Mouse (Mus musculus) forebrain, postnatal 0 days (tissue): ENCODE results near the gene Olfr429. TPM values are rescaled to one million over a fixed set of nuclear protein-coding genes. Genes with fewer than 3 reads are reported as not detected.
"Not testable (repeated sequence)": the region's sequence is repeated elsewhere in the genome, so short reads cannot be mapped to it uniquely, and the experiment has no call there.

Source experiments
- ATAC-seq: fragments of 200-750 bp; cut with Nextera tagmentation; 2 replicates; pipeline ENCODE4 v1.8.0; 2017; ENCODE audit warnings: mild to moderate bottlenecking, moderate library complexity
- DNase-seq: peaks from one replicate; pipeline ENCODE4 v3.0.0-alpha.2; 2015
- H3K27ac ChIP-seq: fragments of 300-500 bp; sonication (generic); 2 replicates; pipeline ENCODE4 v1.5.1; 2014; ENCODE audit warnings: low read depth, mild to moderate bottlenecking, antibody characterized with exemption, low read length, moderate library complexity, mixed read lengths
- H3K27me3 ChIP-seq: fragments of 300-500 bp; sonication (generic); 2 replicates; pipeline ENCODE4 v1.6.1; 2014; ENCODE audit warnings: mild to moderate bottlenecking, low read length, mixed read lengths; ENCODE audit not compliant: insufficient read depth
- H3K36me3 ChIP-seq: fragments of 300-500 bp; sonication (generic); 2 replicates; pipeline ENCODE4 v1.6.1; 2014; ENCODE audit warnings: mild to moderate bottlenecking, moderate library complexity; ENCODE audit not compliant: insufficient read depth
- H3K4me1 ChIP-seq: fragments of 300-500 bp; sonication (generic); 2 replicates; pipeline ENCODE4 v1.6.1; 2014; ENCODE audit warnings: antibody characterized with exemption; ENCODE audit not compliant: insufficient read depth
- H3K4me2 ChIP-seq: fragments of 300-500 bp; sonication (generic); 2 replicates; pipeline ENCODE4 v1.6.1; 2014; ENCODE audit warnings: low read depth, mild to moderate bottlenecking, moderate library complexity
- H3K4me3 ChIP-seq: fragments of 300-500 bp; sonication (generic); 2 replicates; pipeline ENCODE4 v1.5.1; 2014; ENCODE audit warnings: low read depth, low read length, mixed read lengths
- H3K9ac ChIP-seq: fragments of 300-500 bp; sonication (generic); 2 replicates; pipeline ENCODE4 v1.6.1; 2014; ENCODE audit warnings: mild to moderate bottlenecking
- H3K9me3 ChIP-seq: fragments of 300-500 bp; sonication (generic); 2 replicates; pipeline ENCODE4 v1.6.1; 2016; ENCODE audit warnings: low read length
- CTCF ChIP-seq: sonication (generic); IDR thresholded peaks from 2 replicates; pipeline ENCODE4 v1.5.1; 2016; ENCODE audit warnings: antibody characterized with exemption, control low read depth, low read depth
- WGBS: fragments of 180-500 bp; shearing (Covaris S2); extraction: QIAGEN DNeasy Blood & Tissue Kit; methylation state at CpG from one replicate; pipeline ENCODE4 v1.1.7; 2014; 5-methylcytosine and 5-hydroxymethylcytosine counted together
- polyA plus RNA-seq: library from polyadenylated mRNA; unstranded; fragments of >200 nt; fragmentation: Nextera tagmentation; extraction: Ambion mirVana; gene quantifications from 2 replicates; pipeline ENCODE4 v1.2.1, GENCODE M21; 2015
- total RNA-seq: library from RNA; depleted of rRNA; stranded (reverse); fragments of >200 nt; gene quantifications from 2 replicates; pipeline ENCODE4 v1.2.3, GENCODE M21; 2014; rRNA removed

Olfr429 gene
- total RNA-seq (not detected in 2 replicates), polyA plus RNA-seq (not detected in 2 replicates)

- TF ChIP-seq CTCF = no peak
- 93% methylated on average over 2 of the region's 2 CpGs for WGBS
Measured at GRCm38 (mm10) chr1:174084031-174084430, at the start of gene Olfr429. Gene Olfr429 (plus strand): TSS chr1:174084331.

DNA sequence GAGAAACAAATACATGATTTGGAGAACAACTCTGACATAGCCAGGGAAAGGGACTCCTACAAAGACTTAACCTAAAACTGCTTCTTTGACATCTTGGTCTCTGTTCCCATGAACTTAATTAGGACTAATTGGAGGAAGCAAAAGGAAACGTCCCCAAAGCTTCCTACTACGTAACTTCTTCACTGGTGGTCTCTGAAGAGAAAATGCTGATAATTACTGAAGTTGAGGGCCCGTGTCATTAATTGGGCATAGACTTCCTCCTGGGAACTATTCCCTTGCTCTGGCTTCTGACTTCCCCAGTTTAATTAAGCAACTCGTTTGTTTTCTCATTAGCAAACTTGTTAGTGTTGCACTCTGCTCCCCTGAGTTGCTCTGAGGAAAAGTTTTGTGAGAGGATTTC is 48.3 kb upstream of the Olfr429 start:
- no peaks in the 10 kb centered on the region for H3K27me3 ChIP-seq
- no peak for TF ChIP-seq CTCF
- no peak overlapping the region for H3K4me2 ChIP-seq
- H3K9ac ChIP-seq = no peak overlapping the region
- H3K4me3 ChIP-seq = no peak overlapping the region
- no peaks in the 10 kb centered on the region for H3K9me3 ChIP-seq
- H3K36me3 ChIP-seq = no peaks in the 10 kb centered on the region
- H3K4me1 ChIP-seq = no peaks in the 10 kb centered on the region
- DNase-seq = no peak
- ATAC-seq = no peak
- 28% methylated on average over 4 of the region's 4 CpGs for WGBS
- no peak overlapping the region for H3K27ac ChIP-seq

More at GRCm38 (mm10) chr1:174084031-174084430, at the start of gene Olfr429:
- H3K9me3 ChIP-seq = no peaks in the 10 kb centered on the region
- DNase-seq (no peak), ATAC-seq (no peak)
- H3K9ac ChIP-seq = no peak within 1 kb of the TSS
- H3K4me2 ChIP-seq = no peak within 1 kb of the TSS
- H3K36me3 ChIP-seq = no peaks in the 10 kb centered on the region
- H3K4me3 ChIP-seq = no peak within 1 kb of the TSS
- H3K4me1 ChIP-seq = no peaks in the 10 kb centered on the region
- no peaks in the 10 kb centered on the region for H3K27me3 ChIP-seq
- no peak within 1 kb of the TSS for H3K27ac ChIP-seq

DNA sequence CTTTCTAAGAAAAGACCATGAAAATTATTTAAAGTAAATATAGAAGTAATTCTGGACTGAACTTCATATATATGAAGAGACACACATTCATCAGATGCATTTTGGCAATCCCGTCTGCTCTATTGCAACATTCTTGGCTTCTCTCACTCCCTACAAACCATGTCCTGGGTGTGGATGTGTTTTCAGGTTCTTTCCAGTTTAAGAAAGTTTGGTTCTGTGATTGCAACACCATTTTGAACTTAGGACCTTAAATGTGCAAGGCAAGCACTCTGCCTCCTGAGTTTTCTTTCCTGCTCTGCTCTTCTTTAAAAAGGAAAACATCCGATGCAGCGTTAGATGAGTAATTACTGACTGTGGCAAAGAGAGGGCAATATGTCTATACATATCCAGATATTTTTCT is 45.7 kb upstream of the Olfr429 start:
- ATAC-seq (no peak), DNase-seq (no peak)
- no peak for TF ChIP-seq CTCF
- 93% methylated on average over 3 of the region's 3 CpGs for WGBS
- Histone ChIP-seq H3K36me3 (no peaks in the 10 kb centered on the region), H3K4me3 (no peak overlapping the region), H3K27ac (no peak overlapping the region), H3K9me3 (no peaks in the 10 kb centered on the region), H3K4me1 (no peaks in the 10 kb centered on the region), H3K4me2 (no peak overlapping the region), H3K27me3 (no peaks in the 10 kb centered on the region), H3K9ac (no peak overlapping the region)

GRCm38 (mm10) chr1:174040523-174041177 is 43.5 kb upstream of the Olfr429 start, which contains the start of gene Olfr433:
Gene Olfr433 (plus strand): TSS chr1:174040705.
- Histone ChIP-seq H3K9ac (no peak within 1 kb of the TSS), H3K27me3 (no peaks in the 10 kb centered on the region), H3K27ac (no peak within 1 kb of the TSS), H3K9me3 (no peaks in the 10 kb centered on the region), H3K4me1 (no peaks in the 10 kb centered on the region), H3K4me3 (no peak within 1 kb of the TSS), H3K4me2 (no peak within 1 kb of the TSS), H3K36me3 (no peaks in the 10 kb centered on the region)
- TF ChIP-seq CTCF = no peak
- no peak for ATAC-seq
- WGBS = 90% methylated on average over 7 of the region's 7 CpGs
- no peak for DNase-seq

GRCm38 (mm10) chr1:174042091-174042884 is 41.8 kb upstream of the Olfr429 start:
- H3K9me3 ChIP-seq, DNase-seq, H3K4me1 ChIP-seq, H3K4me2 ChIP-seq, ATAC-seq, H3K27me3 ChIP-seq, H3K36me3 ChIP-seq, H3K4me3 ChIP-seq, H3K9ac ChIP-seq, H3K27ac ChIP-seq: not testable (repeated sequence)
- WGBS = 89% methylated on average over 12 of the region's 12 CpGs

DNA sequence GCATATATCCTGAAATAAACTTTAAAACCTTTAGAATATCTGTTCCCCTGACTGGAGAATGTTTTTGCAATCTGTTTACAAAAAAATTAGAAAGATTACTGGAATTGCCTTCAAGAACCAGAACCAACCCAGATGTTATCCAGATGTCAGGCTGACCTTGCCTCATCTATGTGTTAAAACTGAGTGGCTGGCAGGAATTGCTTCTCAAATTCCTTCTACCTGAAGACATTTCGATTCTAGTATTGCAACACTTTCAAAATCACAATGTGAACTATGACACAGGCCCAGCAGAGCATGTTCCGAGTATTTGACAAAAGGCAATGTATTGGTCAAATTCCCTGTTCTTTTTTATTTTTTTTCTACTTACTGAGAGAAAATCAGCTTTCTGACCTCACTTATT is 39.7 kb upstream of the Olfr429 start:
- TF ChIP-seq CTCF = no peak
- no peak overlapping the region for H3K27ac ChIP-seq
- H3K4me1 ChIP-seq = no peaks in the 10 kb centered on the region
- H3K4me3 ChIP-seq = no peak overlapping the region
- no peak overlapping the region for H3K4me2 ChIP-seq
- no peaks in the 10 kb centered on the region for H3K9me3 ChIP-seq
- no peaks in the 10 kb centered on the region for H3K36me3 ChIP-seq
- DNase-seq = no peak
- ATAC-seq = no peak
- WGBS = 81% methylated on average over 2 of the region's 2 CpGs
- H3K9ac ChIP-seq = no peak overlapping the region
- H3K27me3 ChIP-seq = no peaks in the 10 kb centered on the region

DNA sequence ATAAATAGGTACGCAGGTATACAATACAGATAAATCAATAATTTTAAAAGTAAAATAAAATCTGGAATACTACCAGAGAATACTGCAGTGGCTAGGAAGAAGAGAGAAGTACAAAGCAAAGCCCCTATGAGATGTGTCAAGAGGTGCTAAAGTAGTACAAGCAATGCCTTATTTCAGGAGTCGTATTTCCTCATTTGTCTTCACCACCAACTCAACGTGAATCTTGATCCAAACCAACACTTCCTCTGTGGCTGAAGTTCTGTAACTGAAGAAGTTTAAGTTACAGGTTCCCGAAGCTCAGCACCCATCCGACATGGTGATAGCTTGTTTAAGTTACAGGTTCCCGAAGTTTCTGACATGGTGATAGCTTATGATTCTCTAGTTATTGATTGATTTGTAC is 35.9 kb upstream of the Olfr429 start:
- H3K9ac ChIP-seq, DNase-seq, H3K9me3 ChIP-seq, H3K27ac ChIP-seq, H3K36me3 ChIP-seq, H3K4me1 ChIP-seq, H3K27me3 ChIP-seq, ATAC-seq, H3K4me2 ChIP-seq, H3K4me3 ChIP-seq: not testable (repeated sequence)
- 90% methylated on average over 6 of the region's 6 CpGs for WGBS
